Mouse (Mus musculus): ENCODE data around the gene Mmp9. TPM values are rescaled to one million over a fixed set of nuclear protein-coding genes. Genes with fewer than 3 reads are reported as not detected.

The Mmp9 gene
- polyA plus RNA-seq, 1 experiment = 1.1 TPM

- TF ChIP-seq MYOD1 (IDR thresholded peaks at IDR 0.05; ENCODE audit: control insufficient read depth, insufficient read length, low read depth) (no peak), CEBPB (IDR thresholded peaks at IDR 0.05; ENCODE audit: low read depth) (no peak), USF1 (IDR thresholded peaks at IDR 0.05; ENCODE audit: low read depth) (no peak), MYOG (IDR thresholded peaks at IDR 0.05; ENCODE audit: control insufficient read depth, extremely low read depth, insufficient read length) (no peak), CTCF (IDR thresholded peaks at IDR 0.05; ENCODE audit: control insufficient read depth, insufficient read depth, insufficient read length) (no peak), FOSL1 (IDR thresholded peaks at IDR 0.05; ENCODE audit: insufficient read depth, low read length, poor library complexity, severe bottlenecking) (no peak), MAX (IDR thresholded peaks at IDR 0.05) (no peak)
- no peaks in the 10 kb centered on the region for H3K79me2 ChIP-seq (ENCODE audit: control insufficient read depth, insufficient read depth)
- no peak overlapping the region for H3ac ChIP-seq (ENCODE audit: control insufficient read depth, insufficient read length, low read depth)
- no peak overlapping the region for H3K4me3 ChIP-seq (ENCODE audit: insufficient read depth, poor library complexity, severe bottlenecking)
- H3K36me3 ChIP-seq (ENCODE audit: control insufficient read depth, insufficient read depth) = no peaks in the 10 kb centered on the region
- no peaks in the 10 kb centered on the region for H3K79me3 ChIP-seq (ENCODE audit: low read depth)
- peaks cover 38% of the 10 kb centered on the region for H3K27me3 ChIP-seq (ENCODE audit: control insufficient read depth, insufficient read depth, insufficient read length)
Measured at GRCm38 (mm10) chr2:164964981-164965380, 24.4 kb downstream of the Mmp9 start.

DNA sequence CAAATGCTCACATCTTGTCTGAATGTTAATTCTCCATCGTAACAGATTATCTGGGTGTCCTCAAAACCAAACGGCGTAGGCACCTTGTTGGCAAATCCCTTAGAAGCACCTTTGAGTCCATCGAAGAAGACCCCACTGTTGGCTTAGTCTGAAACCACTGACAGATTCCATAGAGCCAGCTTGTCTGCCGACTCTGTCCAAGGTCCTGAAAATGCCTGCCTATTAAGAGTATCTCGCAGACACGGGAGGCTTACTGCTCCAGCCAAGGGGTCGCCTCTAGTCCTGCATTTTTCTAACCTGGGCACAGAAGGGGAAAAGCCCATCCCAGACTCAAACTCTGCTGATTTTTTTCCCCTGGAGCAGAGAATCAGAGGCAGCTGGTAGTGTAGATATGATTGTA lies 25.8 kb downstream of the Mmp9 start:
- TF ChIP-seq MYOG (IDR thresholded peaks at IDR 0.05; ENCODE audit: control insufficient read depth, extremely low read depth, insufficient read length) (no peak), FOSL1 (IDR thresholded peaks at IDR 0.05; ENCODE audit: insufficient read depth, low read length, poor library complexity, severe bottlenecking) (no peak), CEBPB (IDR thresholded peaks at IDR 0.05; ENCODE audit: low read depth) (no peak), MAX (IDR thresholded peaks at IDR 0.05) (no peak), MYOD1 (IDR thresholded peaks at IDR 0.05; ENCODE audit: control insufficient read depth, insufficient read length, low read depth) (no peak), USF1 (IDR thresholded peaks at IDR 0.05; ENCODE audit: low read depth) (no peak), CTCF (IDR thresholded peaks at IDR 0.05; ENCODE audit: control insufficient read depth, insufficient read depth, insufficient read length) (no peak)
- no peaks in the 10 kb centered on the region for H3K36me3 ChIP-seq (ENCODE audit: control insufficient read depth, insufficient read depth)
- H3K79me3 ChIP-seq (ENCODE audit: low read depth) = no peaks in the 10 kb centered on the region
- H3K79me2 ChIP-seq (ENCODE audit: control insufficient read depth, insufficient read depth) = no peaks in the 10 kb centered on the region
- no peak overlapping the region for H3ac ChIP-seq (ENCODE audit: control insufficient read depth, insufficient read length, low read depth)
- peaks cover 52% of the 10 kb centered on the region for H3K27me3 ChIP-seq (ENCODE audit: control insufficient read depth, insufficient read depth, insufficient read length)
- H3K4me3 ChIP-seq (ENCODE audit: insufficient read depth, poor library complexity, severe bottlenecking) = no peak overlapping the region

DNA sequence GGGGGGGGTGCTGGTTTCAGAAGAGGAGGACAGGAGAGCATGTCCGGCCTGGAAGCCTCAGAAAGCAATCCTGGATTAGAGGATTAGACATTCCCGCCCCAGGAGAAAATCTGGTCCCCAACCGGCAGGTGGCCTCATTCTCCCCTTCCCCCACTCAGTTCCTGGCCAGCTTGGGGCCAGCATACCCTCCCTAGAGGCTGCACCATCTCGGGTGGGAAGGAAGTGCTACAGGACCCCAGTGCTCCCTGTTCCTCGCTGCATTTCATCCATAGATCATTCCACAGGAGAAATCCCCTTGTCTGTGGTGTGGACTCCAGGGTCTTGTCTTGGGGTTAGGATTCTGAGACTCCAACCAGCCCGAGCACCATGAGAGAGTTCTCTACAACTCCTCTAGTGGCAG lies 26.6 kb downstream of the Mmp9 start:
- peaks cover 59% of the 10 kb centered on the region for H3K27me3 ChIP-seq (ENCODE audit: control insufficient read depth, insufficient read depth, insufficient read length)
- no peak overlapping the region for H3K4me3 ChIP-seq (ENCODE audit: insufficient read depth, poor library complexity, severe bottlenecking)

GRCm38 (mm10) chr2:164967761-164968440 lies 27.3 kb downstream of the Mmp9 start:
- H3K27me3 ChIP-seq (ENCODE audit: control insufficient read depth, insufficient read depth, insufficient read length) = peaks cover 63% of the 10 kb centered on the region
- no peak overlapping the region for H3K4me3 ChIP-seq (ENCODE audit: insufficient read depth, poor library complexity, severe bottlenecking)

More for the DNA sequence above, 26.6 kb downstream of the Mmp9 start:
- Histone ChIP-seq H3K36me3 (ENCODE audit: control insufficient read depth, insufficient read depth) (no peaks in the 10 kb centered on the region), H3K79me2 (ENCODE audit: control insufficient read depth, insufficient read depth) (no peaks in the 10 kb centered on the region), H3K79me3 (ENCODE audit: low read depth) (no peaks in the 10 kb centered on the region), H3ac (ENCODE audit: control insufficient read depth, insufficient read length, low read depth) (no peak overlapping the region)
- no peak for TF ChIP-seq USF1 (IDR thresholded peaks at IDR 0.05; ENCODE audit: low read depth)
- TF ChIP-seq FOSL1 (IDR thresholded peaks at IDR 0.05; ENCODE audit: insufficient read depth, low read length, poor library complexity, severe bottlenecking) = no peak
- no peak for TF ChIP-seq MYOG (IDR thresholded peaks at IDR 0.05; ENCODE audit: control insufficient read depth, extremely low read depth, insufficient read length)
- no peak for TF ChIP-seq CTCF (IDR thresholded peaks at IDR 0.05; ENCODE audit: control insufficient read depth, insufficient read depth, insufficient read length)
- TF ChIP-seq MYOD1 (IDR thresholded peaks at IDR 0.05; ENCODE audit: control insufficient read depth, insufficient read length, low read depth) = no peak
- TF ChIP-seq MAX (IDR thresholded peaks at IDR 0.05) = no peak
- TF ChIP-seq CEBPB (IDR thresholded peaks at IDR 0.05; ENCODE audit: low read depth) = no peak

DNA sequence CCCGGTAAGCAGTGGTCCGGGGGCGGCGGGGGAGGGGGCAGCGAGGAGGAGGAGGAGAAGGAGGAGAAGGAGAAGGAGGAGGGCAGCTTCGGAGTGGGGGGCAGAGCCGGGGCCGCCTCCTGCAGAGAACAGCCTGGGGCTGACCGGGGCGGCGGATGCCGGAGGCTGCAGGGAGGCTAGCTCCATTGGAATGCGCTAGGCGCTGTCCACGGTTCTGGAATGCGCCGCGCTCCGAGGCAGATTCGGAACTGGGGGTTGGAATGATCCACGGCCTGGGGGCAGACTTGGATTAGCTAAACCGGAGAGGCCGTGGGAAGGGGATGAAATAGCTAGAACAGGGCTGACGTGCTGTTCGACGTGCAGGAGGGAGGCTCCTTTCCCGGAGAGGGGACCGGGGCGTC lies 27.9 kb downstream of the Mmp9 start:
- TF ChIP-seq USF1 (IDR thresholded peaks at IDR 0.05; ENCODE audit: low read depth) = no peak
- TF ChIP-seq MYOG (IDR thresholded peaks at IDR 0.05; ENCODE audit: control insufficient read depth, extremely low read depth, insufficient read length) = no peak
- no peak for TF ChIP-seq MAX (IDR thresholded peaks at IDR 0.05)
- TF ChIP-seq CTCF (IDR thresholded peaks at IDR 0.05; ENCODE audit: control insufficient read depth, insufficient read depth, insufficient read length) = no peak
- TF ChIP-seq FOSL1 (IDR thresholded peaks at IDR 0.05; ENCODE audit: insufficient read depth, low read length, poor library complexity, severe bottlenecking) = no peak
- no peak for TF ChIP-seq MYOD1 (IDR thresholded peaks at IDR 0.05; ENCODE audit: control insufficient read depth, insufficient read length, low read depth)
- no peak for TF ChIP-seq CEBPB (IDR thresholded peaks at IDR 0.05; ENCODE audit: low read depth)
- Histone ChIP-seq H3K27me3 (ENCODE audit: control insufficient read depth, insufficient read depth, insufficient read length) (peaks cover 65% of the 10 kb centered on the region), H3K79me2 (ENCODE audit: control insufficient read depth, insufficient read depth) (no peaks in the 10 kb centered on the region), H3ac (ENCODE audit: control insufficient read depth, insufficient read length, low read depth) (no peak overlapping the region), H3K36me3 (ENCODE audit: control insufficient read depth, insufficient read depth) (no peaks in the 10 kb centered on the region), H3K4me3 (ENCODE audit: insufficient read depth, poor library complexity, severe bottlenecking) (no peak overlapping the region), H3K79me3 (ENCODE audit: low read depth) (no peaks in the 10 kb centered on the region)

More at GRCm38 (mm10) chr2:164967761-164968440, 27.3 kb downstream of the Mmp9 start:
- Histone ChIP-seq H3ac (ENCODE audit: control insufficient read depth, insufficient read length, low read depth) (no peak overlapping the region), H3K79me3 (ENCODE audit: low read depth) (no peaks in the 10 kb centered on the region), H3K79me2 (ENCODE audit: control insufficient read depth, insufficient read depth) (no peaks in the 10 kb centered on the region), H3K36me3 (ENCODE audit: control insufficient read depth, insufficient read depth) (no peaks in the 10 kb centered on the region)
- TF ChIP-seq MYOD1 (IDR thresholded peaks at IDR 0.05; ENCODE audit: control insufficient read depth, insufficient read length, low read depth) = no peak
- no peak for TF ChIP-seq CTCF (IDR thresholded peaks at IDR 0.05; ENCODE audit: control insufficient read depth, insufficient read depth, insufficient read length)
- TF ChIP-seq CEBPB (IDR thresholded peaks at IDR 0.05; ENCODE audit: low read depth) = no peak
- TF ChIP-seq USF1 (IDR thresholded peaks at IDR 0.05; ENCODE audit: low read depth) = no peak
- TF ChIP-seq MYOG (IDR thresholded peaks at IDR 0.05; ENCODE audit: control insufficient read depth, extremely low read depth, insufficient read length) = no peak
- TF ChIP-seq FOSL1 (IDR thresholded peaks at IDR 0.05; ENCODE audit: insufficient read depth, low read length, poor library complexity, severe bottlenecking) = no peak
- TF ChIP-seq MAX (IDR thresholded peaks at IDR 0.05) = no peak
